Mouse (Mus musculus): ENCODE results near the gene Dzip1.

The Dzip1 gene

GRCm38 (mm10) chr14:118924673-118925615, at the start of gene Dzip1:
Gene Dzip1 (minus strand): TSS chr14:118925460.
- no peak for DNase-seq (ENCODE audit: low spot score in 2 of 2)

- no peak for DNase-seq (ENCODE audit: low spot score in 2 of 2)
Measured at GRCm38 (mm10) chr14:118972268-118972667, 47.0 kb upstream of the Dzip1 start.

GRCm38 (mm10) chr14:118967646-118968045, 42.4 kb upstream of the Dzip1 start:
- no peak for DNase-seq (ENCODE audit: low spot score in 2 of 2)

- DNase-seq (ENCODE audit: low spot score in 2 of 2): no peak
Measured at GRCm38 (mm10) chr14:118965356-118966000, 40.2 kb upstream of the Dzip1 start.

- DNase-seq (ENCODE audit: low spot score in 2 of 2): no peak
Measured at GRCm38 (mm10) chr14:118958010-118958409, 32.8 kb upstream of the Dzip1 start.

- DNase-seq (ENCODE audit: low spot score in 2 of 2): no peak
Measured at GRCm38 (mm10) chr14:118951912-118952583, 26.8 kb upstream of the Dzip1 start.

- DNase-seq (ENCODE audit: low spot score in 2 of 2): no peak
Measured at GRCm38 (mm10) chr14:118948841-118949240, 23.6 kb upstream of the Dzip1 start.

- no peak for DNase-seq (ENCODE audit: low spot score in 2 of 2)
Measured at GRCm38 (mm10) chr14:118944702-118945101, 19.4 kb upstream of the Dzip1 start.

GRCm38 (mm10) chr14:118942076-118942475, 16.8 kb upstream of the Dzip1 start:
- DNase-seq (ENCODE audit: low spot score in 2 of 2): no peak

- DNase-seq (ENCODE audit: low spot score in 2 of 2): no peak
Measured at GRCm38 (mm10) chr14:118940796-118941495, 15.7 kb upstream of the Dzip1 start.

GRCm38 (mm10) chr14:118938551-118938950, 13.3 kb upstream of the Dzip1 start:
- no peak for DNase-seq (ENCODE audit: low spot score in 2 of 2)

GRCm38 (mm10) chr14:118937533-118938492, 12.6 kb upstream of the Dzip1 start, which contains the start of gene Dnajc3:
Gene Dnajc3 (plus strand): TSS chr14:118937976.
- peak; percentile 99 for DNase-seq (ENCODE audit: low spot score in 2 of 2)

- DNase-seq (ENCODE audit: low spot score in 2 of 2): no peak
Measured at GRCm38 (mm10) chr14:118936952-118937351, 11.7 kb upstream of the Dzip1 start.

- DNase-seq (ENCODE audit: low spot score in 2 of 2): no peak
Measured at GRCm38 (mm10) chr14:118936236-118936635, 11.0 kb upstream of the Dzip1 start.

GRCm38 (mm10) chr14:118934686-118935085, 9.4 kb upstream of the Dzip1 start:
- DNase-seq (ENCODE audit: low spot score in 2 of 2): no peak

- DNase-seq (ENCODE audit: low spot score in 2 of 2): no peak
Measured at GRCm38 (mm10) chr14:118932956-118933355, 7.7 kb upstream of the Dzip1 start.

- no peak for DNase-seq (ENCODE audit: low spot score in 2 of 2)
Measured at GRCm38 (mm10) chr14:118931181-118931580, 5.9 kb upstream of the Dzip1 start.

- DNase-seq (ENCODE audit: low spot score in 2 of 2): no peak
Measured at GRCm38 (mm10) chr14:118930777-118931176, 5.5 kb upstream of the Dzip1 start.

- no peak for DNase-seq (ENCODE audit: low spot score in 2 of 2)
Measured at GRCm38 (mm10) chr14:118929779-118930178, 4.5 kb upstream of the Dzip1 start.

GRCm38 (mm10) chr14:118928565-118928964, 3.3 kb upstream of the Dzip1 start:
- no peak for DNase-seq (ENCODE audit: low spot score in 2 of 2)
